Mouse (Mus musculus) heart, adult 18-20 months (tissue): Measurements from ENCODE around the gene Baiap2l2. TPM values are rescaled to one million over a fixed set of nuclear protein-coding genes. Genes with fewer than 3 reads are reported as not detected.

Experiments
- DNase-seq, 2 experiments: peaks; one replicate each; pipeline ENCODE4 v3.0.0; 2021 to 2022; ENCODE audit warnings: mixed read lengths in 1 of 2
- total RNA-seq, 2 experiments: library from RNA; stranded (reverse); gene quantifications; 2 replicates each; pipeline ENCODE4 v1.2.3; 2021

Gene Baiap2l2
- total RNA-seq, 2 experiments from 2014 or later, result 0.13 to 0.25 TPM

DNA sequence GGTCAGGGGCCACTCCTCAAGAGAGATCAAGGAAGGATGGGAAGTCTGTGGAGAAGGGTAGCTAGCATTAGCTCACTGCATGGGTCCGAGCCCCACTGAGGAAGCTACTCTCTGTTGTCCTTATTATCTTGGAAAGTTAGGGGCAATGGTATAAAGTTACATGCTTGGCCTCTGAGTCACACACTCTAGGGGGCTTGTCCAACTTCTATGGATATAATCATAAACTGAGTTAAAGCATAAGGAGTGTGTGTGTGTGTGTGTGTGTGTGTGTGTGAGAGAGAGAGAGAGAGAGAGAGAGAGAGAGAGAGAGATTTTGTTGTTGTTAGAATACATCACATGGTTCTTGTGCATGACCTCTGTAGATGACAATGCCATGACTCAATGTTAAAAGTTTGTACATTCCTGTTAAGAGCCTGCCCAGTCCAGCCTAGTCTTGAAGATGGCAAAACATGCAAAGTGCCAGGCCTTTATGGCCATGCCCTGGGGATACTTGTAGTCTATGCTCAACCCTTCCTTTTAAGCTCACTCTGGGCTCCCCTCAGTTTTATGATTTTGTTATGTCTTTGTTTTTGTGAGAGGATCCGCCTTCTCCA lies 14.3 kb upstream of the Baiap2l2 start:
- DNase-seq, result no peak

DNA sequence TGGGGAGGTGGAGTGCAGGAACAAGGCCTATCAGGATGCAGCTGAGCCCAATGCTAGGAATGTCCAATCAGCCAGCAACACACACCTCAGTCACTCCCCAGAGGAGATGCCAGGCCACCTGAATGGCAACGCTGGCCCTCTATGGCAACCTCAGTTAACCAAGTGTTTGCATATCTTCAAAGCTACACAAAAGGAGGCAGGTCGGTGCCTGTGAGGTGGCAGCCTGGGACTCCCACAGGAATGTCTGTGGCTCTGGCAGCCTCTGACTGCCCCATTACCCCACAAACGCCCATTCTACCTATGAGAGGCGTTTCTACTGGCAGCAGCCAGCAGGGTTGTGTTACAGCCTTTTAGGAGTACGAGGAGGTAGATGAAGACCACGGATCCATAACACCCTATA lies 13.2 kb upstream of the Baiap2l2 start:
- DNase-seq, result no peak

DNA sequence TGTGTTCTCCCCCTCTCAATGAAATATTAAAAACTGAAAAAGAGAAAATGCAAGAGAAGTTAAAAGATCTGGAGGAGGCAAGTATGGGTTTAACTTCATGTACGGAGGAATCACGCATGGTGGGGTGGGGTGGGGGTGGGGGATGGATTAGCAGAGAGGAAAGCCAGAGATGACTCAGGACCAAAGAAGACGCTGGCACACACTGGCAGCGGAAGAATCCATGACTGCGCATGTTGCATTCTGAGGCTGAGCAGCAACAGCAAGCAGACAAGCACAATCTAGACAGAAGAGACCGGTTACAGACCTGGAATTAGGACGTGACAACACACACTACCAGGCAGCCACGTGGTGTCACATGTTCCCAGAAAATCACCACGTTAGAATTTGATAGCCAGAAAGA lies 7.4 kb upstream of the Baiap2l2 start:
- DNase-seq, result no peak

DNA sequence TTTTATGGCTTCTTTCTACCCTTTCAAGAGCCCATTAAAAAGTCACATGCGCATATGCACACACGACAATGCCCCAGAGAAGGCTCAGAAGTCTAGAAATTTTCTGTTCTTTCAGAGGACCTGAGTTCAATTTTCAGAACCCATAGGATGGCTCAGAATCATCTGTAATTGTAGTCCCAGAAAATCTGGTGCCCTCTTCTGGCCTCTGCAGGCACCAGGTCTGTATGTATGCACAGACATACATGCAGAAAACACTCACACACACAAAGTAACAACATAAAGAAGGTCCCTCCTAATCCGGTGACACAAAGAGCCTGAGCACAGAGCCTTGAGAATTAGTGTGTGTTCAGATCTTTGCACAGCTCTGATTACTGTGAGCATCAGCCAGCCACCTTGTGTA lies 5.0 kb upstream of the Baiap2l2 start:
- no peak for DNase-seq

DNA sequence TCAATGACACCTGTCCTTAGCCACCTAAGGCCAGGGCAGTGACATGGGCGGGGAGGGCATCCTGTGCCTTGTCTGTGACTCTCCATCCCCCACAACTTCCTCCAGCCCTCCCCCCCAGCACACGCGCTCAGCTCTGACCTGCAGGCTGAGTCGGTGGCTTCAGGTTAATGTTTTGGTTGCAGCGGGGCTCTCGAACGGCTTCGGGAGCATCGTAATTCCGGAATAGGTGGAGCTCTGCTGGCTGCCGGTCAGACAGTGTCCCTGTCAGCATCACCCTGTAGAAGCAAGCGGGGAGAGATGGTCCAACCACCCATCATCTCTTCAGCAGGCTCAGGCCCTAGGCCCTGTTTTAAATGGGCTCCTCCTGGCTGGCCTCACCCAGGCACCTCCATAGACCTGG lies 4.1 kb upstream of the Baiap2l2 start:
- no peak for DNase-seq

DNA sequence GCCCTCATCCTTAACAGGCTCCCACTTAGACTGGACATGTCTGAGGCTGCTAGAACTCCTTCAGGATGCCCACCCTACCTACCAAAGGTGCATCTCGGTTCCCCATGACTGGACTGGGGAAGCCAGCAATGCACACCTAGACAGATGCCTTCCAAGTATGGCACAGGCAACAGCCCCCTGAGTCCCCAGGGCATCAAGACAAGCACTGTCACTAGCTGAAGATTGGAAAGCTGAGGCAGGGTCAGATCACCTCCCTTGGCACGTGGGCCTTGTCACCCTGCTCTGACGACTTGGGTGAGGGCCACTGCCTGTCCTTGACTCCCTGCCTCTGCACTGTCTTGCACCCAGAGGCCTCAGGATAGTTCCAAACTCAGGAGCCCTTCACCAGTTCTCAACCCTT lies 3.0 kb upstream of the Baiap2l2 start:
- DNase-seq, result no peak

DNA sequence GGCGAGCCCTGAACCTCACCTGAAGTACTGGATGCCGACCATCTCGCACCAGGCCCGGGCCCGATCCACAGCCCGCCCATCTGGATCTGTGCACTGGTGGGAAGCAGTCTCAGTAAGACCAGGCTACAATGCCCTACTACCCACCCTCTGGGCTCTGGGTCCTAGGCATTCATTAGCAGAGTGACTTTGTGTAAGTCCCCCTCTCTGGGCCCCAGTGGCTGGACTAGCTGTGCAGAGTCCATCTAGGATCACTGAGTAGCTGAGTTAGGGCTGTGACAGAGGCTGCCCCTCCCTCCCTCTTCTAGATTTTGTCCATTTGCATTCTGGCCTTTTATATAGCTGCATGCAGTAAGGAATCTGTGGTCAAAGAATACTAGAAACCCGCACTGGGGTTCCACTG lies 1.8 kb upstream of the Baiap2l2 start:
- DNase-seq, result no peak

DNA sequence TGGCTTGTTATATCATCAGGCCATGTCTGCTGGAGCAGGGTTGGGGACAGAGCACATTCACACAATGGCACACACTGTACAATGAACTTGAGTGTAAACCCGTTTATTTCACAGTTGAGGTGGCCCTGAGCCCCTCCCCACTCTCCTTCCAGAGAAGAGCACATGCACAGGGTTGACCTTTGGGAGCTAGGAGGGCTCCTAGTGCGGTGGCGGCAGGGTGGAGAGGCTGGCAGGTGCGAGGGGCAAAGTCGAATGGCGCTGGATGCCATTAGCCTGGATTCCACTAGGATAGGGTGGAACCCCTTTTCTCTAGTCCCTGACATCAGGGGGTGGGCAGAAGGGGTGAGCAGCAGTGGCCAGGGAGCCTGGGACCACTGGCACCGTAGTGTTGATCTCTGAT lies 804 bp upstream of the Baiap2l2 start:
- DNase-seq, result no peak

DNA sequence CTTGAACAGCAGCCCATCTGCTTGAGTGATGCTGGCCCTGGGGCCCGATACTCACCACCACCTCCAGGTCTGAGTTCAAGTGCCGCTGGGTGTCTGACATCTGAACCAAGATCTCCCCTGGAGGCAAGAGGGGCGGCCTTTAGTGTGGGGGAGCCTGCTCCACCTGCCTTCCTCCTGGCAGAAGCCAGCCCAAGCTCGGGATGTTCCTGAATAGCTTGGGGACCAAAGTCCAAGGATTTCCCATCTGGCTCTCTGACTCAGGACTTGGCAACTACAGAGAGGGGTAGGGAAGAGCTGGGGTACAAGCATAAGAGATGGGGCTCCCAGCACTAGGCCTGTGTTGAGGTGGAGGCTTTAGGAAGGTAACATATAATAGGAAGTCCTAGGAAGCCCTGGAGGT lies 2.0 kb downstream of the Baiap2l2 start:
- no peak for DNase-seq

DNA sequence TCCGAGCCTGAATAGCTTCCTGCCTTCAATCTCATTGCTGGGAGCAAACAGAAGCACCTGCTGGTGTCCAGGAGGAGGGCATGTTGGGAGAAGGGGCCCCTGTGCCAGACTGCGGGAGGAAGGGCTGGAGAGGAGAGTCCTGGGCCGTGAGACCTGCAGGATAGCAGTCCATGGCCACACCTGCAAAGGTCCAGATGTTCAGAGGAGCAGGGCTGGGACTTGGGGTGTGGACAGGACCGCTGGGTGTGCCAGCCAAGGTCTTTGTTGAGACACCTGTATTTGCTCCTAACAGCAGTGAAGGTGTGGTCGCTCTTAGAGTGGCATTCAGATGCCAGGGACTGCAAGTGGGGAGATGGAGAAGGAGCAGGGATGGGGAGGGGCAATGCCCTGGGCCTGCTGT lies 2.9 kb downstream of the Baiap2l2 start:
- no peak for DNase-seq

DNA sequence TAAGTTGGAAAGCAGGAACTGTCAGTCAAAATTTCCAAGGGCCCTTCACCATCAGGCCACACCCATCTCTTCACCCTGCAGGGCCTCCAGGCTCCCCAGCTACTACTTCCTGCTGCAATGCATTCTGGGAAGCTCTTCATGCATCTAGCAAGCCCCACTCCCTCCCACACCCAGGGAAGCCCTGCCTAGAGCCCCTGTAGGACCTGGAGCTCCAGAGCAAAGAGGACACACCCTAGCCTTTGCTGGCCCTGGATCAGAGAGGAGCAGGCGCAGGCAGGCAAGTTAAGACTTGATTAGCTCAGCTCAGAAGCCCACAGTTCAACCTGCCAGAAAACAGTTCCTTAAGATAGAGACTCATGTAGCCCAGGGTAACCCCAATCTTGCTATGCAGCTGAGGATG lies 3.9 kb downstream of the Baiap2l2 start:
- DNase-seq, result no peak

DNA sequence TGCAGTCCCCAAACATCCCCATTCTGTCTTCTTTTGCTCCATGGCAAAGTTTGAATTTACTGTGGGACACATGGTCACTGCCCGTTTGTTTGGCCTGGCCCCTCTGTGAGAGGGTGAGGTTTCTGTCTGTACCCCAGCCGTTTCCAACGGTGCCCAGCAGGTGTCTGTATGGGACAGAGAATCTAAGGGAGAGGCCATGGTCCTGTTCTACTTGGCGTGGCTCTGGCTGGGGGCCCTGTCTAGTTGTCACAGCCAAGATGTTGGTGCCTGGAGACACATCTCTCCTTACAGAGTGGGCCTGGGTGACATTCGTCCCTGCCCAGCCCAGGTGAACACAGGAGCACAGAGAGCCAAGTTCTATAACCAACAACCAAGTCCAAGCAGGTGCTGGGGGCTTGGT lies 4.5 kb downstream of the Baiap2l2 start:
- peak in 1 of 2 experiments; percentile 11 for DNase-seq

DNA sequence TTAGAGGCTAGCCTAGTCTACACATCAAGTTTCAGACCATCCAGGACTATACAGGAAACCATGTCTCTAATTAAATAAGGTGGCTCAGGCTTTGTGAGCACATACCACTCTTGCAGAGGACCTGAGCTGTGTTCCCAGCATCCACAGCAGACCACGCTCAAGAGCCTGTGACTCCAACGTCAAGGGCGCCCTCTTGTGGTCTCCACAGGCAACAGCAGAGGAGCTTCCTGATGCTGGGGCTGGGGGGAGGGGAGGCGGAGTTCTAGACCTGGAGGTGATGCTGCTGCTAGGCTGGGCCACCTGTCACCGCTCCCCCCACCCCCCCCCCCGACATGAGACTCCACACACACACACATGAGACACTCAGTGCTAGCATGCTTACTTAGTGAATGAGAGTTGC lies 5.1 kb downstream of the Baiap2l2 start:
- peak in 1 of 2 experiments; percentile 11 for DNase-seq

DNA sequence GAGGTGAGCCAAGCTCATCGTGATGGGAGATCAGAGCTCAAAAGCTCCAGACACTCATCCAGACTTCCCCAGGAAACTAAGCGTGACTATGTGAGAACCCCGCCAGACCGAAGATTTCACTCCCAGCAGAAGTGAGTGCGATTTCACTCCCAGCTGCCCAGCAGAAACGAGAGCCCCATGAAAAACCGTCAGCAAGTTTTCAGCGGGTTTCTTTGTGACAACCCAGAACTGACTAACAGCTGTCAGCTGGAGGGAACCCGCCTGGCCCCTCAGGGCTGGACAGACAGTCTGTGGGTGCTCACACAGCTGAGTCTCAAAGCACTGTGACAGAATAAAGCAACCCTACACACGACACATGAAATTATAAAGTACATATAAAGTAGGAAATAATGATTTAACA lies 7.6 kb downstream of the Baiap2l2 start:
- DNase-seq, result no peak

DNA sequence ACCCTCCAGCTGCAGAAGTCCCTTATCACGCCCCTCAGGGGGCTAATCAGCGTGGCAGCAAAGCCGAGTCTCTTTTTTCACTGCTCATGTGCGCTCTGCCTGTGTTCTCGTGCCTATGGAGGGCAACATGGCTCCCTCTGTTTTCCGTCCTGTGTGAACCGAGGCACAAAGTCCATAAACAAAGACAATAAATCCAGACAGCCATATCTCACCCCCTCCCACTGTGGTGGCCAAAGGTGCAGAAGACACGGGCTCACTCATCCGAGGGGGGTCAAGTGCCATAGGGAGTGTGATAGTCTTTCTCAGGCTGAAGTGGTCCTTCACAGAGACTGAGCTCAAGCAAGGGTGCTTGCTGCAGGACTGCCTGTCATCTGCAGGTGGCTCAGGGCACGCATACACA lies 12.3 kb downstream of the Baiap2l2 start:
- DNase-seq, result no peak

DNA sequence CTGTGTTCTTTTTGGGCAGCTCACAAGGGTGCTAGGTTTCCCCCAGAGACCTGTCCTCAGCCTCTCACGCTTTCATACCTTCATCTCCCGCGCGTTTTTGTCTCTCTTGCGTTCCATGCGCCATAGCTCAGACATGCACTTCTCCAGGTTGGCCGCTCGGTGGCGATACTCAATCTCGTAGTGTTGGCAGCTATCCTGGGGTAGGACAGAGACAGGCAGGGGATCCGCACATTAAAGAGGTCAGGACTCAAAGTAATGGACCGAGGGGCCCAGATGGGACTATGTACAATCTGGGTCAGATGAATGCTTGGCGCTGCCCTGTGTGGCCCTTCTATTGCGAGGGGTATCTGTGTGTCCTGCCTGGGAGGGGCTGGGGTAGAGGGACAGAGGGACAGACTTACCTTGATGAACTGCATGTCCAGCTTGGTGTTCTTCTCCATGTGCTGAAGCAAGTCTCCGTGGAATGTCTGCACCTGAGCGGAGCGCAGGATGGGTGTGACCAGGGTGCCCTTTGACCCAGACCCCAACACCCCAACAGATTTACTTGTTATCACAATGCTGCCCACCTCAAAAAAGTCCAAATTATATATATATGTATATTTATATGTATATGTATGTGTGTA lies 14.1 kb downstream of the Baiap2l2 start:
- DNase-seq, result peak in 1 of 2 experiments; percentile 63

DNA sequence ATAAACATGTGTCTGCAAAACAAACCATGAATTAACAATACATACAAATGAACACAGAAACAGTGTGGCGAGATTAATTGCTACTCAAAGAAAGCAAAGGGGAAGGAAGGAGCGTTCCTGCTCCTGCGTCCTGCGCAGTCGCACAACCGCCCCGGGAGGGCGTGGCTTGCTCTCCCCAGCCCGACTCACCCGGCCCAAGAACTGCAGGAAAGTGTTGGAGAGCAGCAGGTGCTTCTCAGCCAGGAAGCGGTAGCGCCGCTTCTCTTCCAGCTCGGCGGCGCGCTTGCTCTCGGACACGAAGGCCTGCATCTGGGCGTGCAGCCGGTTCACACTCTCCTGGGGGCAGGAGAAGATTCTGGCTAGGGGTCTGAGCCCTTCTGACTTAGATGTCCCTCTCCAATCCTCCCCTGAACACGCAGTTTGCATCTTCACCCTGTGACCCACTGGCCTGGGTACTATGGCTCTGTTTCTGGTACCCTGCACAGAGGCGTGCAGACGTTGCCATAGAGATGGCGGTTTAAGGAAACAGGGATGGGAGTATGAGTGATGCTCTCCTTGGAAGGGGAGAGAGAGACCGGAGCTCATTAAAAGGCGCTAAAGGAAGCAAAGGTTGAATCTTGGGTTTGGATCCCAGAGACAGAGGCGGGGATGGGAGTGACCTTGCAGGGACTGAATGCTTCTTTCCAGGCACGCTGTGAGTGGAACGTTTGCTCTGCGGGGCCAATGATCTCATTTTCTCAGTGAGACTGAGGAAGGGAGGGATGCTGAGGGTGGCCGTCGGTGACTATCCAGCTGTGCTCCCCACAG lies 14.8 kb downstream of the Baiap2l2 start:
- peak; percentile 83 to 84 for DNase-seq

DNA sequence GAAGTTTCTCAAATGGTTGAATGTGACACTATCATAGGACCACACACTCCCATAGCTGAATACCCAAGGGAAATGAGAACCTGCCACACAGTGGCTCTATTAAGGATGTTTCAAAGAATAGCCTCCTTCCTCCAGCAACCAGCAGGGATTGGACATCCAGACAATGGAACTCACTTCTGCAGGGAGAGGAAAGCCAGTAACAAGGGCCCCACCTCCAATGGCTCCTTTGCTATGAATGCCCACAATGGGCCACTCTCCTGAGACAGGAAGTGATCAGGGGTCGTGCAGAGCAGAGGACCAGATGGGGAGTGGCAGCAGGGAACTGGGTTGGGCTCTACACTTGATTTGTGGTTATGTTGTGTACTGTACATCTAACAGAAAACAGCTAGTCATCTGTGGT lies 16.8 kb downstream of the Baiap2l2 start:
- no peak for DNase-seq

DNA sequence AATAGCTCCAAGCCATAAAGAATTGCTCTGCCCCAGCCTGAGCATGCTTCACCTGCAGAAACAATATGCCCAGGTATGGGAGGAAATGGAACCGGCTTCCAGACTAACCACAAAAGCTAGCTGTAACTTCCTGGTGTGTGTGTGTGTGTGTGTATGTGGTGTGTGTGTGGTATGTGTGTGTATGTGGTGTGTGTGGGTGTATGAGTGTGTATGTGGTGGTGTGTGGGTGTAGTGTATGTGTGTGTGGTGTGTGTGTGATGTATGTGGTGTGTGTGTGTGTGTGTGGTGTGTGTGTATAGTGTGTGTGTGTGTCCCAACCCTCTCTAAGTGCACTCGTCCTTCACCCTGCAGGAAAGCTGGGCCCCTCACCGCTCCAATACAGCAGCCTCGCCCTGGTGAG lies 20.0 kb downstream of the Baiap2l2 start:
- DNase-seq, result no peak

DNA sequence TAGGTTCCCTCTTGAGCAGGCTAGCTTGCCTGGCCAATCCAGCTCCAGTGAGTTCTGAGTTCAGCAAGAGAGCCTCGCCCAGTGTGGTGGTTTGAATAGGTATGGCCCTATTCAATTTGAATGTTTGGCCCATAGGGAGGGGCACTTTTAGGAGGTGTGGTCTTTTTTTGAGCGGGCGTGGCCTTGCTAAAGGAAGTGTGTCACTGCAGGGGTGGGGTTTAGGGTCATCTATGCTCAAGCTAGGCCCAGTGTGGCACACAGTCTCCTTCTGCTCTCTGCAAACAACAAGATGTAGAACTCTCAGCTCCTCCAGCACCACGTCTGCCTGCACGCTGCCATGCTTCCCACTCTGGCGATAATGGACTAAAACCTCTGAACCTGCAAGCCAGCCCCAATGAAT lies 21.6 kb downstream of the Baiap2l2 start:
- DNase-seq, result no peak

DNA sequence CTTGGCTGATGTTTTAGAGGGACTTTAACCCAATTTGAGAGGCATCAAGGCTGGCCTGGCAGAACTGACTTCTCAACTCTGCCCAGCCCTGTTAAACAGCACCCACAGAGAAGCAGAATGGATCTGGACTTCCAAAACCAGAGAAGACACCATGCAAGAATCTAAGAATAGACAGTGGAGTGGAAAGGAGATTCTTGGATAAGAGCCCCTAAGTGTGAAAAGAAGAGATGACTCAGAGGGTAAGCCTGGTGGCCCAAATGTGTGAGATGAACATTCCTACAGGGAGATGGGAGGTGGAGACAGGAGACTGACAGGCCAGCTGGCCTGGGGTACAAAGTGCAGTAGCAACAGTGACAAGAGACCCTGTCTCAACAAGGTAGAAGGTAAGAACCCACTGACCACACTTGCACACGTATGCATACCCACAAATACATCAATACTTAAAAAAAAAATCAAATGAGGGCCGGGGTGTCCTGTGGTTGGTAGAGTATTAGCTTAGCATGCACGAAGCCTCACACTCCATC lies 22.5 kb downstream of the Baiap2l2 start:
- DNase-seq, result no peak

DNA sequence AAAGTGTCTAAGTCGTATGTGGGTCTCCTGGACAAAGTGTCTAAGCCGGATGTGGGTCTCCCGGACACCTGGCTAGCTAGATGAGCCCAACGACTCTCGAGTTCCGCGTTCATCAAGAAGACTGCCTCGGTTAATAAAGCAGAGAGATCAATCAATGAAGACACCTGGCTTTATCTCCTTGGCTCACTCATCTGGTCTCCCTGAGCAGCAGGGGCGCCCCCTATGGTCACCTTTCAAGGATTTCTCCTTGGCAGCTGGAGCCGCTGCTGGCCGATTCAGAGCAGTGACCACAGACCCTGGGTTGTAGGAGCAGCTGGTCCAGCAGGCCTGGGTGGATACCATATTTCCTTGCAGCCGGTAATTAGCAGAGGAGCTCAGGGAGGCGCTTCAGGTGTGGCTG lies 23.0 kb downstream of the Baiap2l2 start:
- no peak for DNase-seq

DNA sequence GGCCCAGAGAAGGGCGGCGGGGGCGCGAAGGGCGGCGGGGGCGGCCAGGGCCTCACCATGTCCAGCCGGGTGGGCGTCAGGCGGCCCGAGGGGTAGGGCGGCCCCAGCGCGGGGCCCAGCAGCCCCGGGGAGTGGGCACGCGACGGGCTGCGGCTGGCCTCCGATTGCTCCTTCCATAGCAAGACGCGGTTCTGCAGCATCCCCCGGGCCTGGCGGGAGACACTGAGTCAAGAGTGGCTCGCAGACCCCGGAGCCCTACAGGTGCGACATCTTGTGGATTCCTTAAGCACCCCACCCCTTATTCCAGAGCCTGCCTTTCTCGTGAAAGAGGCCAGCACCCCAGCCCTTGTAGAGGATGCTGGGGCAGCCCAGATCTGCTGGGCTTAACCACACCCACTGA lies 23.6 kb downstream of the Baiap2l2 start:
- DNase-seq, result no peak
